Mouse (Mus musculus) heart, postnatal 14 days (tissue): ENCODE measurements around the gene Cyp3a25. TPM values are rescaled to one million over a fixed set of nuclear protein-coding genes. Genes with fewer than 3 reads are reported as not detected.
"Not testable (repeated sequence)": the region's sequence is repeated elsewhere in the genome, so short reads cannot be mapped to it uniquely, and the experiment has no call there.

Experiments
- DNase-seq, 2 experiments: peaks; one replicate each; pipeline ENCODE4 v3.0.0; 2021 to 2022
- intact Hi-C: fragments of 180-260 bp; cut with DNase I; formaldehyde crosslinking; loops from one replicate; pipeline ENCODE4 v1.15.1; 2025
- long read RNA-seq, 2 experiments: library from polyadenylated mRNA; stranded (forward); transcript quantifications; one replicate each; pipeline ENCODE4 v2.0.0; 2021
- total RNA-seq, 2 experiments: library from RNA; stranded (reverse); gene quantifications; 2 replicates each; pipeline ENCODE4 v1.2.3; 2021

Gene Cyp3a25
- not detected for total RNA-seq
- long read RNA-seq, experiment 1, result 0 reads
- long read RNA-seq, experiment 2, result 0 reads

- DNase-seq, intact Hi-C loops: not testable (repeated sequence)
Measured at GRCm38 (mm10) chr5:146009509-146009908, at the start of gene Cyp3a25. Cyp3a25 (minus strand) TSS chr5:146009618.

GRCm38 (mm10) chr5:146021136-146021535 lies 11.7 kb upstream of the Cyp3a25 start:
- no peak for DNase-seq
- intact Hi-C loops, result no loop called here

- DNase-seq, result no peak
- intact Hi-C loops, result no loop called here
Measured at GRCm38 (mm10) chr5:146018275-146018674, 8.9 kb upstream of the Cyp3a25 start.

GRCm38 (mm10) chr5:146011251-146011650 lies 1.8 kb upstream of the Cyp3a25 start:
- no peak for DNase-seq
- intact Hi-C loops, result no loop called here

GRCm38 (mm10) chr5:145967080-145967479 lies 42.3 kb downstream of the Cyp3a25 start:
- intact Hi-C loops, result no loop called here

More at GRCm38 (mm10) chr5:145967080-145967479, 42.3 kb downstream of the Cyp3a25 start:
- no peak for DNase-seq

Other genes starting within 250 kb of the Cyp3a25 start
- gene Cyp3a44, start 203.7 kb downstream of the Cyp3a25 start, total RNA-seq, result not detected
- not detected for gene Cyp3a11, start 129.7 kb downstream of the Cyp3a25 start, total RNA-seq
- not detected for gene Cyp3a59, start 69.6 kb upstream of the Cyp3a25 start, total RNA-seq
- not detected for gene Gm5565, start 150.9 kb upstream of the Cyp3a25 start, total RNA-seq
- gene Gm6309, start 161.1 kb upstream of the Cyp3a25 start, total RNA-seq, result not detected
- gene 1700001J03Rik, start 175.7 kb upstream of the Cyp3a25 start, total RNA-seq, result under 1 TPM in 1 of 2 experiments, not detected in 1; 0.65 TPM
- gene Rnf6, start 211.9 kb upstream of the Cyp3a25 start, total RNA-seq, result 10 to 100 TPM; 42.1 to 42.3 TPM
- 10 to 100 TPM; 21.7 to 24.1 TPM for gene Cdk8, start 221.6 kb upstream of the Cyp3a25 start, total RNA-seq